Mouse (Mus musculus) intestine, embryonic 14.5 days (tissue): ENCODE measurements around the gene Grhpr. TPM values are rescaled to one million over a fixed set of nuclear protein-coding genes. Genes with fewer than 3 reads are reported as not detected.

Experiments used
- ATAC-seq: fragments of 200-750 bp; cut with Nextera tagmentation; replicated peaks from 2 replicates; pipeline ENCODE4 v1.8.0; 2017; ENCODE audit warnings: low read depth, moderate number of reproducible peaks, moderate TSS enrichment, moderate library complexity; ENCODE audit not compliant: low FRiP score, low TSS enrichment
- DNase-seq: peaks from one replicate; pipeline ENCODE4 v3.0.0-alpha.2; 2018; ENCODE audit warnings: low spot score
- H3K27ac ChIP-seq: fragments of 300-500 bp; sonication (generic); 2 replicates; pipeline ENCODE4 v1.5.1; 2014; ENCODE audit warnings: low read depth, mild to moderate bottlenecking, control low read depth
- H3K27me3 ChIP-seq: fragments of 300-500 bp; sonication (generic); replicated peaks from 2 replicates; pipeline ENCODE4 v1.6.1; 2014; ENCODE audit warnings: low read length, control low read depth; ENCODE audit not compliant: control insufficient read depth, insufficient read depth
- H3K36me3 ChIP-seq: fragments of 300-500 bp; sonication (generic); 2 replicates; pipeline ENCODE4 v1.6.1; 2014; ENCODE audit warnings: low read length, control low read depth; ENCODE audit not compliant: control insufficient read depth, insufficient read depth
- H3K4me1 ChIP-seq: fragments of 300-500 bp; sonication (generic); replicated peaks from 2 replicates; pipeline ENCODE4 v1.6.1; 2014; ENCODE audit warnings: low read length, control low read depth, mixed read lengths; ENCODE audit not compliant: control insufficient read depth, insufficient read depth
- H3K4me2 ChIP-seq: fragments of 300-500 bp; sonication (generic); 2 replicates; pipeline ENCODE4 v1.6.1; 2014; ENCODE audit warnings: low read length
- H3K4me3 ChIP-seq: fragments of 300-500 bp; sonication (generic); 2 replicates; pipeline ENCODE4 v1.5.1; 2014; ENCODE audit warnings: low read depth, low read length, control low read depth, mixed read lengths
- H3K9ac ChIP-seq: fragments of 300-500 bp; sonication (generic); 2 replicates; pipeline ENCODE4 v1.6.1; 2014; ENCODE audit warnings: mild to moderate bottlenecking, low read length
- H3K9me3 ChIP-seq: fragments of 300-500 bp; sonication (generic); 2 replicates; pipeline ENCODE4 v1.6.1; 2016; ENCODE audit warnings: low read length, control low read depth; ENCODE audit not compliant: control insufficient read depth
- WGBS: fragments of 180-500 bp; shearing (Covaris S2); extraction: QIAGEN DNeasy Blood & Tissue Kit; methylation state at CpG from one replicate; pipeline ENCODE4 v1.1.7; 2014; 5-methylcytosine and 5-hydroxymethylcytosine counted together
- polyA plus RNA-seq: library from polyadenylated mRNA; unstranded; fragments of >200 nt; fragmentation: Nextera tagmentation; extraction: Ambion mirVana; gene quantifications from 2 replicates; pipeline ENCODE4 v1.2.1, GENCODE M21; 2014

The Grhpr gene
- polyA plus RNA-seq, 1 experiment from 2014 or later = 70.6 TPM

DNA sequence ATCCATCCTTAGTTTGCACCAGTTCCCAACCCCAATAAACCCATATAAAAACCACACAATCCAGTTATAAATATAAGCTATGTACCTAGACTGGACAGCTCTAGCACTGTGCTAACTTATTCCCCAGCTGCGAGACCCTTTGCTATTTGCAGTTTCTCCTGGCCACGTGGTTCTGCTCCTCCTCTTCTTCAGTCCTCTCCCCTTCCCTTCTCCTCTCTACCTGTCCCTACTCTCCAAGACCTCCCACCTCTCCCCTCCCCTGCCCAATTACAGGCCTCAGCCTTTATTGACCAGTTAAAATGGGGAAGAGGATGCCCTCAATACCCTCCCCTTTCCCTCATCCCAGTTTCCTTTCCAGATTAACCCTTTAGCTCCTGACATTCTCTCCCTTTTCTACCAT is 32.3 kb downstream of the Grhpr start:
- Histone ChIP-seq H3K9ac (peak overlapping the region; percentile 70; the same call in 1 of the 2 replicates), H3K27ac (no peak overlapping the region), H3K36me3 (no peaks in the 10 kb centered on the region), H3K4me1 (peaks cover 21% of the 10 kb centered on the region), H3K4me3 (peak overlapping the region; percentile 73), H3K4me2 (peak overlapping the region; percentile 49), H3K9me3 (no peaks in the 10 kb centered on the region), H3K27me3 (no peaks in the 10 kb centered on the region)
- ATAC-seq = no peak
- 7% methylated on average over 2 of the region's 2 CpGs for WGBS
- no peak for DNase-seq

DNA sequence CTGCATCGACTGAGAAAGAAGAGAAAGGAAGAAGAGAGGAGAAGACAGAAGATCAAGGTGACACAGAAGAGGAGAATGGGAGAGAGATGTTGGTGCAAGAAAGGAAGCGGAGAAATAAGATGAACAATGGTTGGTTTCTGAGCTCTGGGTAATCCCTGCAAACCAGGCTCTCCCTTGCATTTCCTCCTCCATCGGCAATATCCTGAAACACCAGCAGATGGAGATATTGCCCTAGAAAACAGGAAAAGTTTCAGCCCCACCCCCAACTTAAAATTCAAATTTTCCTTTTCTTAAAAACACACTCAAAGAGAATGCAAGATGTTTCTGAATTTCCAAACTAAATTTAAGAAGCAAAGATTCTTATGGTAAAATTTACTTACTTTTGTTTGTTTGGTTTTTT is 34.4 kb downstream of the Grhpr start:
- H3K4me1 ChIP-seq = peaks cover 16% of the 10 kb centered on the region

GRCm38 (mm10) chr4:45018452-45018980 is 37.3 kb downstream of the Grhpr start, which contains the start of gene Polr1e:
Polr1e (plus strand) TSS chr4:45018583.
- H3K9me3 ChIP-seq = no peaks in the 10 kb centered on the region
- 0% methylated on average over 29 of the region's 29 CpGs for WGBS
- H3K27ac ChIP-seq = no peak within 1 kb of the TSS
- ATAC-seq = peak; percentile 90
- peaks cover 8% of the 10 kb centered on the region for H3K4me1 ChIP-seq
- peaks cover 13% of the 10 kb centered on the region; the same call in 1 of the 2 replicates for H3K36me3 ChIP-seq
- no peaks in the 10 kb centered on the region for H3K27me3 ChIP-seq
- peak within 1 kb of the TSS; percentile 64 for H3K4me3 ChIP-seq
- H3K9ac ChIP-seq = peak within 1 kb of the TSS; percentile 53
- DNase-seq = peak; percentile 96
- H3K4me2 ChIP-seq = peak within 1 kb of the TSS; percentile 80

More for the DNA sequence above, 34.4 kb downstream of the Grhpr start:
- Histone ChIP-seq H3K36me3 (no peaks in the 10 kb centered on the region), H3K4me3 (no peak overlapping the region), H3K4me2 (no peak overlapping the region), H3K27ac (no peak overlapping the region), H3K27me3 (no peaks in the 10 kb centered on the region), H3K9ac (no peak overlapping the region), H3K9me3 (no peaks in the 10 kb centered on the region)
- peak; percentile 71 for DNase-seq
- WGBS = 11% methylated on average over 3 of the region's 3 CpGs
- no peak for ATAC-seq

DNA sequence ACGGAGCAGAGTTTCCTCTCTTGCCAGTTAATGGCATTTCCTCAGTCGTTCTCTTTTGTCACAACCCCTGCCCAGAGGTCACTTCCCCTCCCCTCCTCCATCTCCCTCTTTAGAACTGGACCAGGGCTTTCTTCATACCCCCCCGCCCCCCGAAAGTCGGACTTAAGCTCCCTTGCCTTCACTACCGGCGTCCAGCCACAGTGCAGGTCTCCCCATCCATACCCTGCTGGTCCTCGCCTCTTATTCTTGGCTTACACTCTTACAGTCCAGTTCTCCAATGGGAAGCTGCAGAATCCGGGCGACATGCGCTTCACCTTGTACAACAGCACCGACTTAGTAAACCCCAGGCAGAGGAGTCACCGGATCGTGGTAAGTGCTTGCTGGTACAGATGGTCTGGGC is 37.8 kb downstream of the Grhpr start:
- no peaks in the 10 kb centered on the region for H3K27me3 ChIP-seq
- peak overlapping the region; percentile 53 for H3K9ac ChIP-seq
- peak overlapping the region; percentile 64 for H3K4me3 ChIP-seq
- peak overlapping the region; percentile 80 for H3K4me2 ChIP-seq
- ATAC-seq (peak; percentile 28), DNase-seq (no peak)
- H3K36me3 ChIP-seq = peaks cover 18% of the 10 kb centered on the region; the same call in 1 of the 2 replicates
- 3% methylated on average over 14 of the region's 14 CpGs for WGBS
- H3K27ac ChIP-seq = no peak overlapping the region
- H3K9me3 ChIP-seq = no peaks in the 10 kb centered on the region
- peaks cover 6% of the 10 kb centered on the region for H3K4me1 ChIP-seq

- Histone ChIP-seq H3K4me2 (no peak overlapping the region), H3K36me3 (peaks cover 65% of the 10 kb centered on the region), H3K4me3 (no peak overlapping the region), H3K27ac (no peak overlapping the region), H3K9me3 (no peaks in the 10 kb centered on the region), H3K27me3 (no peaks in the 10 kb centered on the region), H3K4me1 (no peaks in the 10 kb centered on the region), H3K9ac (no peak overlapping the region)
- DNase-seq = no peak
- WGBS = 92% methylated on average over 4 of the region's 4 CpGs
- no peak for ATAC-seq
Observed at GRCm38 (mm10) chr4:45026459-45026858, 45.3 kb downstream of the Grhpr start.

GRCm38 (mm10) chr4:45032586-45032985 is 51.4 kb downstream of the Grhpr start:
- Histone ChIP-seq H3K9me3 (no peaks in the 10 kb centered on the region), H3K4me3 (no peak overlapping the region), H3K4me2 (no peak overlapping the region), H3K27ac (no peak overlapping the region), H3K9ac (no peak overlapping the region), H3K27me3 (no peaks in the 10 kb centered on the region), H3K36me3 (peaks cover 65% of the 10 kb centered on the region), H3K4me1 (no peaks in the 10 kb centered on the region)
- 96% methylated on average over 9 of the region's 9 CpGs for WGBS
- ATAC-seq (no peak), DNase-seq (no peak)

DNA sequence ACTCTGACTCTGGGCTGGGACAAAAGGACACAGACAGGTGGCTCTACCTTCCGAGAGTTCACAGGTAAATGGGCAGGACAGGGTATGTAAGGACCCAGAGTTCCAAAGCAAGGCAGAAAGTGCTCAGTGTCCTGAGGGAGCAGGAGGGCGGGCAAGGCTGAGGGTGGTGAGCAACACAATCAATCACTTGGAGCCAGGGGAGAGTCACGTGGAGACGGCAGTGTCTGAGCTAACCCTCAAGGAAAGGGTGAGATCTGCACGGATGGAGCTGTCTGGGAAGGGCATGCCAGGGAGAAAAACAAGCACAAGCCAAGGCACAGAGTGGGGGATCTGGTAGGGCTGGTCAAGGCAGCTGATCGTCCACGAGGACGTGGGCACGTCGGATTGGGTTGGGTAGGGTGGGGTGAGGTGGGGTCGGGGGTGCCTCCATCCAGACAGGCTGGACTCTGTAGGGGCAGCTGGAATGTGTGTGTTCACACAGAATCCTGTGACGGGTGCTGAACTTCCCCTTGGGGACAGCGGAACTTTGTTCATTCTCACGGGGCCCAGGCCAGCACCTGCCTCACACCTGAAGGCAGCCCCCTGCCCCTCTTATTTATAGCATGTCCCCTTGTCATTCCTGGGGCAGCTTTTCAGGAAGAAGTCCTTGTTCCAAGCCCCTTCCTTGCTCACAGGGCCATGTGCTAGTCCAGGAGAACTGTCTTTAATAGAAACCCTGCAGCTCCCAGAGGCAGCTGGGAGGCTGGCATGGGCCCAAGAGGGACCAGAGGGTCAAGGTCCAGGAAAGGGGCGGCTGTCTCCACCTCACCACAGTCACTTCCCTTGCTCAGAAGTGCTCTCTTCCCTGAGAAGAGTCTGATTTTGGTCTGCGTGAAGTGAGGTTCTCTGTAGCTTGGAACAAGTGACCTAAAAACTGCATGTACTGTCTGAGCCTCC is 53.8 kb downstream of the Grhpr start:
- WGBS = 63% methylated on average over 16 of the region's 16 CpGs
- DNase-seq = no peak
- no peaks in the 10 kb centered on the region for H3K27me3 ChIP-seq

DNA sequence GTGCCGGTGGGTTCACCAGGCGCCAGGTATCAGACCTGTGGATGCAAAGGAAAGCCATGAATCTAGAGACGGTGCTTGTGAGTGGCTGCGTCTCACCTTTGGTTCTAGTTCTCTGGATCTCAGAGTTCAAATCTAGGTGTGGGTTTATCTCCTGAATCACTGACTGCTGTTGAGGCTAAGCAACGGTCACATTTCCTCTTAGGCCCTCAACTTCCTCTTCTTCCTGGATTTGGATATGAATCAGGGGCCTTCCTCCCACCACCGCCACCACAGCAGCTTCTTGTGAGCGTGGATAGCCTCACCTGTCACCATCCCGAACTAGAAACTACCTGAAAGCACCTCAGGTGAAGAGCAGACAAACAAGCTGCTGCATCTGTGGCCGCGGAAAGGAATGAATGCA is 54.9 kb downstream of the Grhpr start:
- ATAC-seq (no peak), DNase-seq (no peak)
- Histone ChIP-seq H3K9ac (no peak overlapping the region), H3K4me1 (no peaks in the 10 kb centered on the region), H3K36me3 (peaks cover 50% of the 10 kb centered on the region), H3K4me2 (no peak overlapping the region), H3K4me3 (no peak overlapping the region), H3K27ac (no peak overlapping the region), H3K9me3 (no peaks in the 10 kb centered on the region), H3K27me3 (no peaks in the 10 kb centered on the region)
- WGBS = 89% methylated on average over 10 of the region's 10 CpGs

More for the DNA sequence above, 53.8 kb downstream of the Grhpr start:
- ATAC-seq = no peak; the same call in 1 of the 2 replicates
- peaks cover 52% of the 10 kb centered on the region for H3K36me3 ChIP-seq
- no peak overlapping the region for H3K4me2 ChIP-seq
- H3K9ac ChIP-seq = no peak overlapping the region
- H3K4me3 ChIP-seq = no peak overlapping the region
- H3K9me3 ChIP-seq = no peaks in the 10 kb centered on the region
- no peak overlapping the region for H3K27ac ChIP-seq
- no peaks in the 10 kb centered on the region for H3K4me1 ChIP-seq
